Mouse (Mus musculus) induced T-regulatory cell, adult 2 months (primary cell): ENCODE results near the gene Adat3.
"Not testable (repeated sequence)": the region's sequence is repeated elsewhere in the genome, so short reads cannot be mapped to it uniquely, and the experiment has no call there.

ENCODE experiments used
- DNase-seq: peaks from one replicate; pipeline ENCODE4 v3.0.0-alpha.2; 2012; ENCODE audit warnings: low read depth

Gene Adat3

DNA sequence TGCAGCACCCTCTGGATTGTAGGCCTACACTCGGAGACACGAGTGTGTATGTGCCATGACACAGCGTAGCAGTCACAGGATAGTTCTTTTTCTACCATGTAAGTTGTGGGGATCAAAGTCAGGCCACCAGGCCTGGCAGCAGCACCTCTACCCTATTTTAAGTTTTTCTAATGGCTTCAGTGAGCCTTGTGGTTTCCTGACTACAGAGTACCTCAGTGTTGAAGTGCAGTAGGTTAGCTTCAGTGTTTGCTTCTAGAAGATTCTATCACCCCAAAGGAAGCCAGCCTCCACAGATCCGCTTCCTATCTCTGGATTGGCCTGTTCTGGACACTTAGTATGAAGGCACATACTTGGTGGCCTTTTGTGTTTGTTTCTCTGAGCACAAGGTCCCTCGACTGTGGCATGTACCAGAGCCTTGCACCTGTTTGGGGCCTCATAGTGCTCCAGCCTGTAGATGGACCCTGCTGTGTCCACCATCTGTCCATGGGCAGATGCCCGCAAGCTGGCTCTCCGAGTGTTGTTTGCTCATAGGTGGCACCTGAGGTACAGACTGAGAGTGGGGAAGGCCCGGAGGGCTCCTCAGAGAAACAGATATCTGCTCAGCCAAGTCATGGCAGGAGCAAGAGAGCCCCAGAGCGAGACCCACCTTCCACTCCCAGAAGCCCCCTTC, 7.6 kb downstream of the Adat3 start:
- peak; percentile 22 for DNase-seq

DNA sequence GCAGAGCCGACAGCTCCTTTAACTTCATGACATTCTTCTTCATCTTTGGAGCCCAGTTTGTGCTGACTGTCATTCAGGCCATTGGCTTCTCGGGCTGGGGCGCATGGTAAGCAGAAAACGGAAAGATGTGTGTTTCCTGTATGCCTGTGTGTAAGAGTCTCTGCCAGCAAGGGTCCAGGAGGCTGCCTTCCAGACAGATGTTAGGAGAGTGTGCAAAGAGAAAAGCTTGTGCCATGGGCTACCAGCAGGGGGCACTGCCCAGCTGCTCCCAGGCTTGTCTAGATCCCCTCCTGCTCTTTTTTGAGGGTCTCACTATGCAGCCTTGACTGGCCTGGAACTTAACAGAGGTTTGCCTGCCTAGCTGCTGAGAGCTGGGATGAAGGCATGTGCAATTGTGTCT, 8.3 kb downstream of the Adat3 start:
- DNase-seq = peak; percentile 78

DNA sequence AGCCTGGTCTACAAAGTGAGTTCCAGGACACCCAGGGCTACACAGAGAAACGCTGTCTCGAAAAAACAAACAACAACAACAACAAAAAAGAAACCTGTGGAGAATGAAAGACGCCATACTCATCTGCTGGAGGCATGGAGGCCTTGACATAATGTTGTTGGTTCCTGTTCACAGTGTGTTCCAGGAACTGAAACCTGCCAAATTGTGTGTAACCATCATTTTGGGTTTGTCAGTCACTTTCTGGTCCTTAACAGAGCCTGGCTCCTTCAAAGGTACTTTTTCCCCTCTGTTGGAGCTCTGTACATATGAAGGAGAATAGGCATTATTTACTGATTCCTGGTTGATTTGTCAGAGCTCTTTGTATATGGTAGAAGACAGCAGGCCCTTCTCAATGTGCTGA, 9.2 kb downstream of the Adat3 start:
- no peak for DNase-seq

DNA sequence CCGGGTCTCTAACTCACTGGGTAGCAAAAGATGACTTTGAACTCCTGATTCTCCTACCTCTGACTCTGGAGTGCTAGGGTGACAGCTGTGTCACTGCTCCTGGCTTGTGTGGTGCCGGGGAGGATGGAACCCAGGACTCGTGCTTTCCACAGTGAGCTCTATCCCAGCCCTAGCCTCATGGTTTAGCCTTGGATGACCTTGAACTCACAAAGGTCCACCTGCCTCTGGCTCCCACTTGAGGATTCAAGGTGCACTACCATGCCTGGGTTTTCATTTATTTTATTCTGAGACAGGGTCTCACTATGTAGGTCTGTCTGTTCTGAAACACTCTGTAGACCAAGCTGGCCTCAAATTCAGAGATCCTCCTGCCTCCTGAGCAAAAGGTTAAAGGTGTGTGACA, 11.1 kb downstream of the Adat3 start:
- DNase-seq = no peak

DNA sequence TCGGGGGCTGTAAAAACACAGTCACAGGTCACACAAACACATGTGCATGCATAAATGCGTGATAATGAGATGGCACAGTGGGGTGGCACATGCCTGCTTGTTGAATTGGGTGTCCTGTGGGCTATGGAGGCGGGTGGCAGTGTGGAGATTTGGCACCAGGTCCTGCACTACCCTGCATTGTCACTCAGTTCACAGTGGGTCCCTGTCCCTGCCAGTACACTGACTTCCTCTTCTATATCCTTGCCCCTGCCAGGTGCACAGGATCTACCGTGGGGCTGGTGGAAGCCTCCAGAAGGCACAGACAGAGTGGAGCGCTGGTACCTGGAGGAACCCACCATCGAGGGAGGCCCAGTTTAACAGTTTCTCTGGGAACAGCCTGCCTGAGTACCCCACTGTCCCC, 11.7 kb downstream of the Adat3 start:
- no peak for DNase-seq

DNA sequence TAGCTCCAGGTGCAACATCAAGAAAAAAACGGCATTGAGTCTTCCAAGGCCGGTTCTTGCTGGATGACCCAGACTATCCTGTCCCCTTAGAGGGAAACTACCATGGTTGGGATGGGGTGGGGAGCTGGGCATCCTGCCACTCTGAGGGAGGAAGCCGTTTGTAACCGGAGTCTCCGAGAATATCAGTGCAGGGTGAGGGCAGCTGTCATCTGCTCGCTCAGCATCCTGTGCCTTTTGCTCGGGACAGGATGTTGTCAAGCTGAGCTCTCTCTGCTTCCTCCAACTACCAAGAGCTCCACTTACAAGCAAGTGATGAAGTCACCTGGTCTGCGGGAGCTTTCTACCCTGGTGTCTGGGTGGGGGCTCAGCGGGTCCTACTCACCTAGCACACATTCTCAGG, 15.5 kb downstream of the Adat3 start:
- DNase-seq = peak; percentile 86

DNA sequence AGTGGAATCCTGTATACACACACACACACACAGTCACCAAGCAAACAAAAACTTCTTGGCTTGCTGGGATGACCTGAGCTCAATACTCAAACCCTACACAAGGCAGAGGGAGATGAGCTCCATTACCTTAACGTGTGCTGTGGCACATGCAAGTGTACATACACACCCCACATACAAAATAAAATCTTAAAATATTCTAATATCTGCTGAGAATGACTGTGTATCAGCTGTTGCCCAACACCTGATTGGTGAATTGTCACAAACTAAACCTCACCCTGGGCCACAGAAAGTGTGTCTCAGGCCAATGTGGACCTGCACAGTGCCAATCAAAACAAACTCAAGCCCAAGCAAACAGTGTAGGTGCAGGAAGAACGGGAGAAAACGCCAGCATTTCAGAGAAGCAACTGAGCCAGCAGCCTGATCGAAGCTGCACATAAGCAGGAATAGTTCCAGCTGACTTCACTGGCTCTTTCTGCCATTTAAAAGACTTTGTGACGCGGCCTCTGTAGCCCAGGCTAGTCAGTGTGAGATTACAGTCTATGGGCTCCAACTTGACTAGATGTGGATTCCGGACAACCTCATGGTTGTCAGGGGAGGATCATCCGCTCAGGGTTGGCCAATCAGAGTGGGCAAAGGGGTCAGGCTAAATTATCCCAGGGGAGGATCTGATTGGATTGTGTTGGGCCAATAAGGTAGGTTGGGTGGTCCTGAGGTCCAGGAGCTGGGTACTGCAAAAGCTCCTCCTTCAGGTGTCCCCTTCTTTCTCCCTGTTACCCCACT, 17.0 kb downstream of the Adat3 start:
- DNase-seq = peak; percentile 18

DNA sequence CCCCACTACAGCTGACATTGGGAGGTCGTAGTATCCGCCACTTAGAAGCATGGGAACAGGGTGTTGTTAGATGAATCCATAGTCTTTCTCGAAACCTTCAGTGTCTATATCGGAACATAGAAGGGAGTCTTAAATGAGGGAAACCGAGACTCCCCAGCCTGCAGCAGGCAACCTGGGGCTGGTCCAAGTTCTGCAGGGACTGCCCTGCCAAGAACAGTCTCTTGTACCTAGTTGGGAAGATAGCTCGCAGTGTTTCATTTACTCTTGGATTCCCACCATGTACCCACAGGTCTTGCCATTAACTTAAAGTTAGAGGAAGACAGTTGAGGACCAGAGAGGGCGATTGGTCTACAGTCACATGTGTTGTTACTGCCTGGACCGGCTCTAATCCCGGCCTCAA, 17.7 kb downstream of the Adat3 start:
- peak; percentile 20 for DNase-seq

DNA sequence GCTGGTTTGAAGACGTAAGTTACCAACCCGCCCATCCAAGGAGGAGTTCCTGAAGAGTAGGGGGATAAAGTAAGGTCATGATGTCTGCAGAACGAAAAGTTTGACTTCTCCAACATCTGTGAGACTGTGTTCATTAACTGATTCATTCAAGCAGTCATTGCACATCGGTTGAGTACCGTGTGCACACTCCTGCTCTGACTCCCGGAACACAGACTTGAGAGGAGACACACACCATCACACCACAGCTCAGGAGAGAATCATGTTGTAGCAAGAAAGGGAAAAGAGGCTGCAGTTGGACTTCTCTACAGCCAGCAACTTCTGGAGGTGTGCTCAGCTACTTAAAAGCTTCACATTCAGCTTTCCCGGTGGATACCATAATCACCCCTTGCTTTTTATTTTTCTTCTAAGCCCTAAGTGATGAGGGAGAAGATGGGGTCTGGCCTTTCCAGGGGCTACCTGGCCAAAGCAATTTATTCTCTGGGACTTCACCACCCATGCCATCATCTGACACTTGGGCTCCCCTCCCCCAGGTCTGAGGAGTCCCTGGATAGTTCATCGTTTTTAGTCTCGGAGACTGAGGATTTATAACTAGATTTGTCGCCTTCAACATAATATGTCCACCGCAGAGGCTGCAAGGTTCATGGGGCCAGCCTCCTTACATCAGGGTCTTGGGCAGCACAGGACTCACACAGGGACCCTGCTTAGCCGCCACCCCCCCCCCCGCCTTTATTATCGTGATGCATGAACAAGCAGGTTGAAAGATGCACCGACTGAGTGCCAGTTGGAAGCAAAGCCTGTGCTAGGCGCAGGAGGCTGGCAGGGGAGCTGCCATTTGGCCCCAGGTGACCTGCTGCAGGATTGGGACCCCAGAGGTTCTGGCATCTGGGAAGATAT, 18.4 kb downstream of the Adat3 start:
- DNase-seq = no peak

DNA sequence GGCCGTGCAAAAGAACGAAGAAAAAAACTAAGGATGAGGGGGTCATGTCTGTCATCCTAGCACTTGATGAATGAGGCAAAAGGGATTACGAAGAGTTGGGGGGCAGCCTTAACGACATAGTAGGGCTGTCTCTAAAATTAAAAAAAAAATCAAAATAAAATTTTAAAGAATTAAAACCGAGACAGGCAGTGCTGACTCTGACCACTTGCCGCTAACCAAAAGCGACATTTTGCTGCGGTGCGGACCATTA, 18.9 kb downstream of the Adat3 start:
- DNase-seq = no peak

DNA sequence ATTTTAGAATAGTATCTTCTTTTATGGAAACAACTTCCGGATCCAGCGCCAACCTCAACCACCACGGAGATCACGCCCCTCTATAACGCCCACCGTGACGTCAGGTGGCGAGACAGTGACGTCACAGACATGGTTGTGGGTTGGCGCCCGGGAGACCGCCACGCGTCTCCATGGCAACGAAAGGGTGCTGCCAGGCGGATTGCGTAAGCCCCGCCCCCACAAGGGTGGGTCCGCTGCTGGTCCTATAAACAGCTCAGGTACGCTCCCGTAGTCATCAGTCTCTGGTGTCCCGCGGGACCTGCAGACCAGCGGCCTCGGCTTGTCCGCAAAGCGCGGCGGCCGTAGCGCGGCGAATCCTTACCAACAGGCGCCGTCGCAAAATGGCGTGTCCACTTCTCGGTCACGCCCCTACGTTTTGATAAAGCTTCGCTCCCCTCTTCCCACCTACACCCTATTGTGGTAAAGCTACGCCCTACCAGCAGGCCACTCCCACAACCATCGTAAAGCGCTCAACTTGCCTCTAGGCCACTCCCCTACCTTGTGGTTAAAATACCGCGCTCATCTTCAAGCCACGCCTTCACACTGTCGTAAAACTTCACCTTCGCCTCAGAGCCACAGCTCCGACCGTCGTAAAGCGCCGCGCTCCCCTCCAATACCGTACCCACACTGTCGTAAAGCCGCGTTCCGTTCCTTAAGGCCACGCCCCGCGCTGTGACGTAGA, 19.4 kb downstream of the Adat3 start:
- peak; percentile 100 for DNase-seq

DNA sequence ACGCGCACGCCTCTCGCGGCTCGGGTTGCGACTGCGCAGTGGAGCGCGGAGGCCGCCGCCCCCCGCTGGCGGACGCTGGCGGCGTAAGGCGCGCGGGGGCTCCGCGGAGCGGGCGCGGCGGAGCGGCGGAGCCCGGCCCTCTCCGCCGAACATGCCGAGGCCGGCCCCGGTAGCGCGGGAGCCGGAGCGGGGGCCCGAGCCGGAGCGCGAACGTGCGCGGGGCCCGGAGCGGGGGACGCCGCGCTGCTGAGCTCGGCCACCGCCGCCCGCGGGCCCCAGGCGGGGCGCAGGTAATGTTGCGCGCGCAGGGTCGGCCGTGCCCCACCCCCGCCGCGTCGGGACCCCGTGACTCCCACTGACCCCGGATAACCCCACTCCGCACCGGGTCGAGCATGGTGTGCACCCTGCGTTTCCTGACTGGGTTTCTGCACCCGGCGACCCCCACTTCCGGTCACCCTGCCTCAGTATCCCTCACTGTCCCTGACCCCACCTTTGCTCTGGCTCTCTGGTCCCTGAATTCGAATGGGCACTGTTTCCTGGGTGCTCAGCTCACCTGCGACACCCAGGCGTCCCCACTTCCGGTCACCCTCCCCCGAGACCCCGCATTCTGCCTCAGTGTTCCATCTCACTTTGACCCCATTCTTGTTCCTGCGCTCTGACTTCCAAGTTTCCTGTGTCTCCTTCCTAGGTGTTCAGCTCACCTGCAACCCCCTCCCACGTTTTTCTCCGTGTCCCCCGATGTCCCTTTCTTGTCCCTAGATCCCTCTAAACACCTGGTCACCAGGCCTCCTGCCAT, 20.2 kb downstream of the Adat3 start, which contains the start of gene Csnk1g2:
Gene Csnk1g2, plus strand, starts transcription at position 178 of the 796 bp plus-strand sequence.
- peak; percentile 82 for DNase-seq

DNA sequence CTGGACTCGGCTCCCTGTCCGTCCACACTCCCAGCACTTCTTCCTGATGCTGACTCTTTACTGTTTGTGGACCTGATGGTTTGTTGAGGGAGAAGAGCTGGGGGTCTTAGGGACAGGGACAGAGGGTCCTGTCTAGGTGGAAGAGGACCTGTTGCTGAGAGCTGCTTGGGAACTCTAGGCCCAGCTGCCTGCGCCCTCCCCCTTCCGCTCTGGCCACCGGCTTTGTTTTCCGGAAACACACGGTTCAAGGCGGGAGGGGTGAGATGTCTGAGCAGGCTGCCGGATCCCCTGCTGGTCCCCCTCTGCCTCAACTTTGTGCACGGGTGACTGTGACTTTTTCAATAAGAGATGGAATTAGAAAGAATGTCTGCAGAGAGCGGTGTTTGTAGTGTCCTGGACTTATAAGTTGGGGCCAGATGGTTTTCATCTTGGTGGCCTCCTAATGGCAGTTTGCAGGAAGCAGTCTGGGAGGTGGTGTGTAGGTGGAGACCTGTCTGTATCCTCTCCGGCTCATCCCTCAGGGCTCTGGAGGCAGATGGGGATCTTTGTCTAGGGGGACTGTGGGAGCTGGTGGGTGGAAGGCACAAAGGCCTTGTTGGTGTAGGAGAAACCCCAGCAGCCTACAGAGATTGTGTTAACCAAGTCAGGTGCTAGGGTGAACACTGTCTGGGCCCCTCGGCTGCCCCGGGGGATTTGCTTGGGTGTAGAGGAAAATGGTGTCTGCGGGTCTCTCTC, 20.9 kb downstream of the Adat3 start:
- peak; percentile 83 for DNase-seq

DNA sequence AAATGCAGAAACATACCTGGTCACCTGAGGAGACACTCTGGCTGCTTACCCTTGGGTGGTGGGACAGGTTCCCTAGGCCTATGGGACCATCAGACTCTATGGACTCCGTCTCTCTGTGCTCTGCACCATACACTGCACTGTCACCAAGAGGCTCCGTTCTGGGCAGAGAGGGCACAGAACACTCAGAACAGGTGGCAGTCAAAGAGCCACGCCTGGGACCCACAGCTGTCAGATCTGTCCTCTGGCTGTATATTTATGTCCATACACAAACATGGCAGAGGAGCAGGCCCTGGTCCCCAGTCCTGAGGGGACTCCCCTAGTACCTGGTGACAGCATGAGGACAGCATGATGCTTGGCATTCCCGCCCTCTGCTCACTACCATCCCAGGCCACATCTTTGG, 23.1 kb downstream of the Adat3 start:
- no peak for DNase-seq

DNA sequence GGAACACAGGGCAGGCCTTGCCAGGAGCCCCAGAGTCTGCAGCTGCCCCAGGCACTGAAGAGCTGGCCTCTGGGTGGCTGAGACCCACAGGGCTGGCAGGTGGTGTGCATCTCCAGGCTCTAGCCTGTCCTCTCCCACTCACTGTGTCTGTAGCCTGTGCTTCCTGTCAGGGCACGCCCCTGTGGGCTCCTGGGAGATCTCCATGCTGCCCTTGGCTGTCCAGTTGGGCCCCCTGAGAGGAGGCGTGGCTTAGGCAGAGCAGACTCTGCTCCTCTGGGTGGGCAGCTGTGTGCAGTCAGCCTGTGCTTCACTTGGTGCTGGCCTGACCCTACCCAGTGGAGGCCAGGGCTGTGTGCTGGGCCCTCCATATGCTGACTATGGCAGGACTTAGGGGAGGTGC, 25.0 kb downstream of the Adat3 start:
- no peak for DNase-seq

DNA sequence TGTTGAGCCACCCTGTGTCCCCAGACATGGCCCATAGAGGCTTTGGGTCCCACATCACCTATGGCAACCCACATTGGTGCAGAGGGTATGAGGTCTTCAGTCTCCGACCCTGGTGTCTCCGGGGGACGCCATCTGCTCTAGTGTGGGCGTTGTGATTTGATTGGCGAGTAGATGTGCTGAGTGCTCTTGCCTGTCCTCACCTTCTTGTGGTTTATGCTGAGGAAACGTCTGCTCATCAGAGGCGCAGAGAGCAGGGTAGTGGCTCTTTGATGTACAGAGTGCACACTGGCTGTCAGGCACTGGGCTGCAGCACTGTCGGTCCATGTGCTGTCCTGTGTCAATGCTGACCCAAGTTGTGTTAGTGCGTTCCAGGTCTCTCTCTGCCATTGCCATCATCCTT, 26.2 kb downstream of the Adat3 start:
- DNase-seq = peak; percentile 56

DNA sequence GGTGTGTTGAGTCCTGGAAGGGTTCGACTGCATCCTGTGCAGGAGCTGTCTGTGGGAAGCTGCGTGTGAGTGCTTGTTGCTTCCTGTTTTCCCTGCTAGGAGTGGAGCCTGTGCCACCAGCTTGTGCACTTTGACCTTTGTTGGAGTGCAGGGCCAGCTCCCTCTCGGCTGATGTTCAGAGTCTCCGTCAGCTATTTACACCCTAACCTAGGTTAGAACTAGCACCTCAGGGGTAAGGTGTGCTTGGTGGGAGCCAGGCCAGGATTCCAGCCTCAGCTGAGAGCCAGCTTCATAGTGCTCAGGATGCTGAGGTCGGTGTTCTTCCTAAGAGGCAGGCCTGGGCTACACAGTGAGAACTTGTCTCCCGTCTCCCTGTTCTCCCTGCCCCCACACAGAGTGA, 32.7 kb downstream of the Adat3 start:
- DNase-seq = no peak

DNA sequence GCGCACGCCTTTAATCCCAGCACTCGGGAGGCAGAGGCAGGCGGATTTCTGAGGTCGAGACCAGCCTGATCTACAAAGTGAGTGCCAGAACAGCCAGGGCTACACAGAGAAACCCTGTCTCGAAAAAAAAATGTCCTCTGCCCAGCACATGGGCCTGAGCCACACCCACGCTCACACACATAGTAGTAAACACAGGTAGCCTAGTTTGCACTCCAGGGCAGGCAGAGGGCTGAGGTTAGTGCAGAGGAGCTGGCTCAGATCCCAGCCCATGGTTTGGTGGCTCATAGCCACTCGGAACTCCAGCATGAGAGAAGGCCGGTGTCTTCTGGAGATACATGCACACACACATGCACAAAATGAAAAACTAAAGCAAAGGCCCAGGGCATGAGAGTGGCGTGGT, 44.3 kb downstream of the Adat3 start:
- DNase-seq = no peak

DNA sequence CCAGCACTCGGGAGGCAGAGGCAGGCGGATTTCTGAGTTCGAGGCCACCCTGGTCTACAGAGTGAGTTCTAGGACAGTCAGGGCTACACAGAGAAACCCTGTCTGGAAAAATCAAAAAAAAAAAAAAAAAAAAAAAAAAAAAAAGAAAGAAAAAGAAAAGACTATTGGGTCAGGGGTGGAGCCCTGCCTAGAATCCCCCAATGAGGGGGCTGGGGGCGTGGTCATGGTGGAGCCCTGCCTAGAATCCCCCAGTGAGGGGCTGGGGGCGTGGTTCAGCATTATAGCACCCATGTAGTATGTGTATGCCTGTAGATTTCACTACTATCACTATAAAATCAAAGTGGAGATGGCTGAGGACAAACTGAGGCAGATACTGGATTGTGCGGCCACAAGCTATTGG, 47.2 kb downstream of the Adat3 start:
- DNase-seq = not testable (repeated sequence)

DNA sequence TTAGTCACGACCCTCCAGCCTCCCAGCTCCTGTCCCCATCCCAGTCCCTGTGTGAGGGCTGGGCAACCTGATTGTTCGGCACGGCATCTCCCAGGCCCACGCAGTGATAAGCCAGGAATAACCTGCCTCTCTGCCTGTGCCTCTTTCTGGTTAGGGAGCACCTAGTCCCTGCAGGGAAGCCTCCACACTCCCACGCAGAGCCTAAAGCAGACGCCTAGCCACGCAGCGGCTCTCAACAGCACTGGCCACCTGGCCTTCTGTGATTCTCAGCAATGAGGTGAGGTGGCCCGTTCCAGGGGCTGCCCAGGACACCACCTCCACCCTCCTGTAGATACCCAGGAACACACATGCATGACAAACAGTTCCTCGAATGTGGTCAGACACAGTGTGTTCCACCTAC, 47.7 kb downstream of the Adat3 start:
- no peak for DNase-seq
